ENCODE assay signal across 22 mouse cellular contexts in the genomic region with DNA sequence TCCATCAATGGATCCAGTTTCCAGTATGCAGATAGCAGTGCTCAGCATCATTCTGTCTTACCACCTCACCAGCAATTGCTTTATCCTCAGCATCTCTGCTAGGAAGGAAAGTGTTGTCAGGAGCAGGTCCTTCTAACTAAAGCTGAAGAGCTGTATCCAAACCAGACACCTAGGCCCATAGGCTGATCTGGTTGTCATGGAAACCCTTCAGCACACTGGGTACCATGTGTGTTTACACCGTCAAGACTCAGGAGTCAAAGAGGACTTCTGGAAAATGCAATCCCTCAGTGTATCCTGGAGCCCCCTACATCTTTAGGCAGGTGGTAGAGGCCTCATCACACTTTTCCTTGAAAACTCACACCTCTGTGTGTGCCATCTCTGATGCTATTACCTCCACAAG.
"Had no signal": no experiment of that assay in that cellular context is flagged by ENCODE, and none has a peak within 500 bp of the region (broad histone marks: within the 10 kb centered on the region; RNA-seq: fewer than 3 reads in every experiment).

No protein-coding gene starts in this region.

- H3K9ac ChIP-seq: limb, embryonic 13.5 days; liver, embryonic 12.5 days; liver, embryonic 15.5 days; lung, embryonic 15.5 days; midbrain, embryonic 12.5 days; neural tube, embryonic 12.5 days; neural tube, embryonic 15.5 days; stomach, embryonic 15.5 days had no signal

- H3K9me3 ChIP-seq: limb, embryonic 10.5 days; limb, embryonic 13.5 days; lung, embryonic 15.5 days; midbrain, embryonic 12.5 days; neural tube, embryonic 12.5 days; neural tube, embryonic 15.5 days; stomach, embryonic 15.5 days had no signal

- H3K4me1 ChIP-seq: limb, embryonic 13.5 days; liver, embryonic 12.5 days; liver, embryonic 15.5 days; lung, embryonic 15.5 days; megakaryocyte, embryonic 14.5 days; stomach, embryonic 15.5 days had no signal

- H3K4me2 ChIP-seq: limb, embryonic 13.5 days; liver, embryonic 12.5 days; liver, embryonic 15.5 days; lung, embryonic 15.5 days; midbrain, embryonic 12.5 days; neural tube, embryonic 12.5 days; neural tube, embryonic 15.5 days; stomach, embryonic 15.5 days had no signal

- H3K36me3 ChIP-seq: limb, embryonic 10.5 days; limb, embryonic 13.5 days; liver, embryonic 12.5 days; liver, embryonic 15.5 days; lung, embryonic 15.5 days; midbrain, embryonic 12.5 days; neural tube, embryonic 12.5 days; neural tube, embryonic 15.5 days; stomach, embryonic 15.5 days had no signal

- DNase-seq: kidney, postnatal 25 days; layer of hippocampus, adult 9-11 months; liver; lung, adult 18-20 months; lung, postnatal 10 days; lung, postnatal 36 days; right cerebral cortex, adult 18-20 months; right cerebral cortex, postnatal 14 days; spleen, adult 18-20 months; thymus, postnatal 25 days had no signal

- H3K4me3 ChIP-seq: layer of hippocampus, adult 2 months; limb, embryonic 10.5 days; limb, embryonic 13.5 days; liver, embryonic 12.5 days; liver, embryonic 15.5 days; lung, embryonic 15.5 days; megakaryocyte, embryonic 14.5 days; midbrain, embryonic 12.5 days; neural tube, embryonic 12.5 days; neural tube, embryonic 15.5 days; stomach, embryonic 15.5 days had no signal

- ATAC-seq: liver, embryonic 12.5 days had no signal

- H3K27ac ChIP-seq: kidney, postnatal 0 days; layer of hippocampus, adult 2 months; limb, embryonic 10.5 days; limb, embryonic 13.5 days; liver, embryonic 12.5 days; liver, embryonic 15.5 days; lung, embryonic 15.5 days; midbrain, embryonic 12.5 days; neural tube, embryonic 12.5 days; neural tube, embryonic 15.5 days; stomach, embryonic 15.5 days had no signal

- H3K27me3 ChIP-seq: limb, embryonic 13.5 days; liver, embryonic 12.5 days; liver, embryonic 15.5 days; lung, embryonic 15.5 days; megakaryocyte, embryonic 14.5 days; stomach, embryonic 15.5 days had no signal
